Comparison of ENCODE assay signal across 10 mouse cellular contexts in genomic region chr12:52834781-52835279, GRCm38 (mm10).
DNase-seq lines count a peak whose midpoint lies in the region; ATAC-seq and TF ChIP-seq lines count a peak whose summit lies in the region.
"Had no signal": no experiment of that assay in that cellular context is flagged by ENCODE, and none has a peak within 500 bp of the region (broad histone marks: within the 10 kb centered on the region; RNA-seq: fewer than 3 reads in every experiment).

No protein-coding gene starts in this region.

- 0 out of 2 replicates have a peak, but pooled peaks have one; percentile 3 for ATAC-seq in forebrain, postnatal 0 days
- ATAC-seq in intestine, embryonic 15.5 days, result no peak
- peak; percentile 22; the same call in 1 of the 2 replicates for ATAC-seq in neural tube, embryonic 15.5 days (ENCODE audit: low FRiP score)
- no peak for ATAC-seq in megakaryocyte, adult 5-6 weeks (ENCODE audit: poor library complexity, severe bottlenecking)

- H3K27me3 ChIP-seq in liver, adult 2 months (ENCODE audit: control insufficient read depth, insufficient read depth, low read length), result no peaks in the 10 kb centered on the region
- H3K27me3 ChIP-seq in forebrain, postnatal 0 days (ENCODE audit: insufficient read depth, low read length), result no peaks in the 10 kb centered on the region
- no peaks in the 10 kb centered on the region for H3K27me3 ChIP-seq in intestine, embryonic 15.5 days (replicated peaks)
- no peaks in the 10 kb centered on the region for H3K27me3 ChIP-seq in neural tube, embryonic 15.5 days (replicated peaks)

- H3K27ac ChIP-seq in liver, adult 2 months (replicated peaks; ENCODE audit: insufficient read depth, low read depth, low read length), result peak overlapping the region; percentile 12; the same call in 1 of the 2 replicates
- H3K27ac ChIP-seq in forebrain, postnatal 0 days (ENCODE audit: low read depth, low read length), result no peak overlapping the region
- H3K27ac ChIP-seq in intestine, embryonic 15.5 days, result peak overlapping the region; percentile 36; the same call in 1 of the 2 replicates
- peak overlapping the region; percentile 74 for H3K27ac ChIP-seq in neural tube, embryonic 15.5 days (replicated peaks)
- H3K27ac ChIP-seq: macrophage had no signal

- H3K4me2 ChIP-seq in forebrain, postnatal 0 days (ENCODE audit: low read depth), result no peak overlapping the region
- no peak overlapping the region for H3K4me2 ChIP-seq in intestine, embryonic 15.5 days (replicated peaks)
- H3K4me2 ChIP-seq in neural tube, embryonic 15.5 days, result 0 out of 2 replicates have a peak overlapping the region, but pooled peaks have one; percentile 9

- TF ChIP-seq CTCF in liver, adult 2 months (IDR thresholded peaks at IDR 0.05; ENCODE audit: low read depth, low read length), result no peak
- no peak for TF ChIP-seq CTCF in forebrain, postnatal 0 days (IDR thresholded peaks at IDR 0.05; ENCODE audit: low read depth)

- no peak overlapping the region for H3K4me3 ChIP-seq in liver, adult 2 months (ENCODE audit: insufficient read depth, low read depth, low read length)
- no peak overlapping the region for H3K4me3 ChIP-seq in forebrain, postnatal 0 days (ENCODE audit: low read depth, low read length)
- no peak overlapping the region for H3K4me3 ChIP-seq in intestine, embryonic 15.5 days (replicated peaks)
- H3K4me3 ChIP-seq in neural tube, embryonic 15.5 days (replicated peaks), result no peak overlapping the region

- no peaks in the 10 kb centered on the region for H3K9me3 ChIP-seq in forebrain, postnatal 0 days (ENCODE audit: low read length)
- H3K9me3 ChIP-seq in intestine, embryonic 15.5 days, result no peaks in the 10 kb centered on the region
- H3K9me3 ChIP-seq in neural tube, embryonic 15.5 days (replicated peaks), result no peaks in the 10 kb centered on the region

- no peak for DNase-seq in liver, adult 2 months (ENCODE audit: extremely low read depth, low read depth, low spot score)
- no peak for DNase-seq in liver
- DNase-seq in forebrain, postnatal 0 days, result peak; percentile 39
- no peak for DNase-seq in right cerebral cortex, adult 2 months (ENCODE audit: low spot score in 2 of 2)
- DNase-seq in frontal cortex, postnatal 14 days (ENCODE audit: low spot score in 2 of 2), result no peak
- DNase-seq: right cerebral cortex, postnatal 4 days had no signal

- 88% methylated on average over 6 of the region's 6 CpGs for WGBS in liver, adult 2 months
- WGBS in forebrain, postnatal 0 days, result 21% methylated on average over 6 of the region's 6 CpGs
- 77% methylated on average over 6 of the region's 6 CpGs for WGBS in intestine, embryonic 15.5 days
- 34% methylated on average over 6 of the region's 6 CpGs for WGBS in neural tube, embryonic 15.5 days

- TF ChIP-seq POLR2A in liver, adult 2 months (IDR thresholded peaks at IDR 0.05; ENCODE audit: extremely low read depth, insufficient read depth, low read length), result no peak

- H3K79me2 ChIP-seq in liver, adult 2 months (ENCODE audit: control insufficient read depth, insufficient read depth, low read length), result no peaks in the 10 kb centered on the region

- no peak overlapping the region for H3K9ac ChIP-seq in liver, adult 2 months (ENCODE audit: low read depth, low read length)
- no peak overlapping the region for H3K9ac ChIP-seq in forebrain, postnatal 0 days
- H3K9ac ChIP-seq in intestine, embryonic 15.5 days, result no peak overlapping the region
- H3K9ac ChIP-seq in neural tube, embryonic 15.5 days (replicated peaks), result no peak overlapping the region

- no peaks in the 10 kb centered on the region for H3K36me3 ChIP-seq in liver, adult 2 months (ENCODE audit: control insufficient read depth, insufficient read depth, low read length)
- no peaks in the 10 kb centered on the region for H3K36me3 ChIP-seq in forebrain, postnatal 0 days (ENCODE audit: insufficient read depth)
- no peaks in the 10 kb centered on the region for H3K36me3 ChIP-seq in intestine, embryonic 15.5 days
- H3K36me3 ChIP-seq in neural tube, embryonic 15.5 days, result no peaks in the 10 kb centered on the region

- H3K4me1 ChIP-seq in liver, adult 2 months (ENCODE audit: control insufficient read depth, insufficient read depth, low read length), result peaks cover 2% of the 10 kb centered on the region; the same call in 1 of the 2 replicates
- H3K4me1 ChIP-seq in forebrain, postnatal 0 days (ENCODE audit: insufficient read depth), result peaks cover 15% of the 10 kb centered on the region
- H3K4me1 ChIP-seq in intestine, embryonic 15.5 days (replicated peaks), result peaks cover 4% of the 10 kb centered on the region; the same call in 1 of the 2 replicates
- peaks cover 52% of the 10 kb centered on the region for H3K4me1 ChIP-seq in neural tube, embryonic 15.5 days

Comparison
In these comparisons a context has a peak if more than half of its experiments do, and no peak if none do; other contexts are left out.
1. ATAC-seq: peak in forebrain, postnatal 0 days (single experiment) and neural tube, embryonic 15.5 days (single experiment); none in intestine, embryonic 15.5 days (single experiment) and megakaryocyte, adult 5-6 weeks (single experiment).